Mouse (Mus musculus): ENCODE measurements around the gene Usp38.

DNA sequence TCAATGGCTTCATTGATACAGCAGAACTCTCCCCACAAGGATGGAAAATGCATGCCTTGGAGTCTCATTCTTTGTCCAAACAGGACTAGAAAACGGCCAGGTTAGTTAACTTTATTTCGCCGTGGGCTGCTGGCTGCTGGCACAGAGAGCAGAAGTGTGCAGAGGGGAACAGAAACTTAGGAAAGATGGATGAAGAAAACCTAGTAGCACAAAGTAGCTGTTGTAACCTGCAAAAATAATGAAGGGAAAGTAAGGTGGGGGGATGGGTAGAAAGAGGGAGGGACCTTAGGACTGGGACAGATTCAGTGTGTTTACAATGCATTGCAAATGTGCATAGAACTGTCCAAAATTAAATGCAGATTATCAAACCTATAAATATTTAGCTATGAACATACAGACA lies 51.6 kb downstream of the Usp38 start:
- no peak for TF ChIP-seq CTCF (IDR thresholded peaks at IDR 0.05; ENCODE audit: insufficient read depth, low read depth, low read length)
- no peak for TF ChIP-seq POLR2A (IDR thresholded peaks at IDR 0.05; ENCODE audit: insufficient read depth, low read depth, low read length)
